Mouse (Mus musculus): Measurements from ENCODE around the gene Dcaf15. TPM values are rescaled to one million over a fixed set of nuclear protein-coding genes. Genes with fewer than 3 reads are reported as not detected.
A peak's percentile ranks its signal among the peaks of the same experiment; 100 is the strongest.

Dcaf15 gene
- polyA plus RNA-seq, 2 experiments, result 2.5 to 16.8 TPM

GRCm38 (mm10) chr8:84103601-84104000, 967 bp downstream of the Dcaf15 start:
- TF ChIP-seq EP300 (IDR thresholded peaks at IDR 0.05; ENCODE audit: low read depth) (no peak), CTCF (IDR thresholded peaks at IDR 0.05; ENCODE audit: low read depth) (no peak)
- Histone ChIP-seq H3K4me2 (ENCODE audit: low read depth) (peak overlapping the region; percentile 78), H3K4me1 (replicated peaks; ENCODE audit: control insufficient read depth in 2 of 2, insufficient read depth in 2 of 2, low read length in 1 of 2) (peaks cover 6 to 14% of the 10 kb centered on the region in 2 experiments), H3K9ac (replicated peaks) (peak overlapping the region; percentile 82; the same call in 1 of the 2 replicates), H3K4me3 (ENCODE audit: insufficient read depth in 1 of 2, low read depth in 2 of 2, low read length in 2 of 2) (peak overlapping the region; percentile 79 to 94), H3K9me3 (ENCODE audit: control insufficient read depth, low read length) (no peaks in the 10 kb centered on the region), H3K27me3 (ENCODE audit: control insufficient read depth, insufficient read depth, low read length) (no peaks in the 10 kb centered on the region), H3K27ac (no peak overlapping the region), H3K36me3 (replicated peaks; ENCODE audit: control insufficient read depth, insufficient read depth, low read depth) (no peaks in the 10 kb centered on the region)
- DNase-seq (ENCODE audit: low read depth in 3 of 3, low spot score in 3 of 3) (no peak), ATAC-seq (ENCODE audit: insufficient read depth) (no peak)
- 26% methylated on average over 3 of the region's 3 CpGs for WGBS (ENCODE audit: insufficient replicate concordance)

GRCm38 (mm10) chr8:84101476-84102270, 2.9 kb downstream of the Dcaf15 start:
- Histone ChIP-seq H3K4me3 (ENCODE audit: insufficient read depth in 1 of 2, low read depth in 2 of 2, low read length in 2 of 2) (no peak overlapping the region), H3K36me3 (replicated peaks; ENCODE audit: control insufficient read depth, insufficient read depth, low read depth) (peaks cover 7% of the 10 kb centered on the region), H3K4me2 (ENCODE audit: low read depth) (no peak overlapping the region), H3K9ac (replicated peaks) (no peak overlapping the region), H3K27me3 (ENCODE audit: control insufficient read depth, insufficient read depth, low read length) (no peaks in the 10 kb centered on the region), H3K4me1 (replicated peaks; ENCODE audit: control insufficient read depth in 2 of 2, insufficient read depth in 2 of 2, low read length in 1 of 2) (peaks cover 6 to 14% of the 10 kb centered on the region in 2 experiments), H3K9me3 (ENCODE audit: control insufficient read depth, low read length) (no peaks in the 10 kb centered on the region), H3K27ac (no peak overlapping the region)
- ATAC-seq (ENCODE audit: insufficient read depth) (no peak), DNase-seq (ENCODE audit: low read depth in 3 of 3, low spot score in 3 of 3) (no peak)
- no peak for TF ChIP-seq CTCF (IDR thresholded peaks at IDR 0.05; ENCODE audit: low read depth)
- TF ChIP-seq EP300 (IDR thresholded peaks at IDR 0.05; ENCODE audit: low read depth), result no peak
- WGBS (ENCODE audit: insufficient replicate concordance), result 84% methylated on average over 25 of the region's 25 CpGs

GRCm38 (mm10) chr8:84098376-84098775, 6.2 kb downstream of the Dcaf15 start:
- Histone ChIP-seq H3K27ac (no peak overlapping the region), H3K27me3 (ENCODE audit: control insufficient read depth, insufficient read depth, low read length) (no peaks in the 10 kb centered on the region), H3K36me3 (replicated peaks; ENCODE audit: control insufficient read depth, insufficient read depth, low read depth) (peaks cover 10% of the 10 kb centered on the region), H3K9me3 (ENCODE audit: control insufficient read depth, low read length) (no peaks in the 10 kb centered on the region), H3K9ac (replicated peaks) (no peak overlapping the region), H3K4me2 (ENCODE audit: low read depth) (no peak overlapping the region), H3K4me3 (ENCODE audit: insufficient read depth in 1 of 2, low read depth in 2 of 2, low read length in 2 of 2) (no peak overlapping the region), H3K4me1 (replicated peaks; ENCODE audit: control insufficient read depth in 2 of 2, insufficient read depth in 2 of 2, low read length in 1 of 2) (peaks cover 2 to 3% of the 10 kb centered on the region in 2 experiments)
- DNase-seq (ENCODE audit: low read depth in 3 of 3, low spot score in 3 of 3), result no peak
- ATAC-seq (ENCODE audit: insufficient read depth), result no peak
- TF ChIP-seq CTCF (IDR thresholded peaks at IDR 0.05; ENCODE audit: low read depth) (no peak), EP300 (IDR thresholded peaks at IDR 0.05; ENCODE audit: low read depth) (no peak)
- WGBS (ENCODE audit: insufficient replicate concordance), result 91% methylated on average over 7 of the region's 7 CpGs

DNA sequence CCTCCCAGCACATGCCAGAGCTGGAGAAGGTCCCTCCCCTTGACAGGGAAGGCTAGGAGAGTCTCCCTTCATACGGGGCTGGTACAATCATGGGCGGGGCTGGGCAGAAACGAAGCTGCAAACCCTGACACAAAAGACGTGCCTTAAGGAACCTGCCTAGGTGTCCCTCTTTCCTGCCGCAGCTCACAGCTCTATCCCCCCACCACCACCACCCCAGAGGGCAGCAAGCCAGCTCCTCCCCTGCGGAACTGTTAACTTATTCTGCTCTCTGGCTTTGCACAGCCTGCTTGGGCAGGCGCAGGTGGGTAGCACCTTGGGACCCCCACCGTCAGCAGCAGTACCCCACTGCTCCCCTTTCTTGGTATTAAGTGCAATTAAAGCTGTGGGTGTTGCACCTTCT, 8.5 kb downstream of the Dcaf15 start:
- Histone ChIP-seq H3K4me2 (ENCODE audit: low read depth) (no peak overlapping the region), H3K9me3 (ENCODE audit: control insufficient read depth, low read length) (no peaks in the 10 kb centered on the region), H3K27ac (no peak overlapping the region), H3K27me3 (ENCODE audit: control insufficient read depth, insufficient read depth, low read length) (no peaks in the 10 kb centered on the region), H3K4me1 (replicated peaks; ENCODE audit: control insufficient read depth in 2 of 2, insufficient read depth in 2 of 2, low read length in 1 of 2) (no peaks in the 10 kb centered on the region), H3K9ac (replicated peaks) (no peak overlapping the region), H3K36me3 (replicated peaks; ENCODE audit: control insufficient read depth, insufficient read depth, low read depth) (peaks cover 12% of the 10 kb centered on the region), H3K4me3 (ENCODE audit: insufficient read depth in 1 of 2, low read depth in 2 of 2, low read length in 2 of 2) (no peak overlapping the region)
- no peak for ATAC-seq (ENCODE audit: insufficient read depth)
- 72% methylated on average over 8 of the region's 8 CpGs for WGBS (ENCODE audit: insufficient replicate concordance)
- DNase-seq (ENCODE audit: low read depth in 3 of 3, low spot score in 3 of 3), result no peak
- no peak for TF ChIP-seq CTCF (IDR thresholded peaks at IDR 0.05; ENCODE audit: low read depth)
- no peak for TF ChIP-seq EP300 (IDR thresholded peaks at IDR 0.05; ENCODE audit: low read depth)

- no peak for ATAC-seq (ENCODE audit: insufficient read depth)
- no peak for TF ChIP-seq EP300 (IDR thresholded peaks at IDR 0.05; ENCODE audit: low read depth)
- TF ChIP-seq CTCF (IDR thresholded peaks at IDR 0.05; ENCODE audit: low read depth), result no peak
These were observed 14.0 kb downstream of the Dcaf15 start for GRCm38 (mm10) chr8:84090585-84090984.

More at GRCm38 (mm10) chr8:84090585-84090984, 14.0 kb downstream of the Dcaf15 start:
- H3K36me3 ChIP-seq (replicated peaks; ENCODE audit: control insufficient read depth, insufficient read depth, low read depth), result peaks cover 5% of the 10 kb centered on the region
- H3K4me1 ChIP-seq (replicated peaks; ENCODE audit: control insufficient read depth in 2 of 2, insufficient read depth in 2 of 2, low read length in 1 of 2), result no peaks in the 10 kb centered on the region
- 80% methylated on average over 8 of the region's 8 CpGs for WGBS (ENCODE audit: insufficient replicate concordance)
- no peak overlapping the region for H3K9ac ChIP-seq (replicated peaks)
- H3K4me2 ChIP-seq (ENCODE audit: low read depth), result no peak overlapping the region
- H3K4me3 ChIP-seq (ENCODE audit: insufficient read depth in 1 of 2, low read depth in 2 of 2, low read length in 2 of 2), result no peak overlapping the region
- no peaks in the 10 kb centered on the region for H3K27me3 ChIP-seq (ENCODE audit: control insufficient read depth, insufficient read depth, low read length)
- H3K9me3 ChIP-seq (ENCODE audit: control insufficient read depth, low read length), result no peaks in the 10 kb centered on the region
- DNase-seq (ENCODE audit: low read depth in 3 of 3, low spot score in 3 of 3), result no peak
- H3K27ac ChIP-seq, result no peak overlapping the region
